Mouse (Mus musculus) stomach, embryonic 14.5 days (tissue): ENCODE data around the gene Trh. TPM values are rescaled to one million over a fixed set of nuclear protein-coding genes. Genes with fewer than 3 reads are reported as not detected.
A peak's percentile ranks its signal among the peaks of the same experiment; 100 is the strongest.

Experiments used
- ATAC-seq: fragments of 200-750 bp; cut with Nextera tagmentation; 2 replicates; pipeline ENCODE4 v1.8.0; 2017; ENCODE audit warnings: low read depth, moderate TSS enrichment; ENCODE audit not compliant: insufficient number of reproducible peaks, insufficient read depth, low FRiP score
- H3K27ac ChIP-seq: fragments of 300-500 bp; sonication (generic); 2 replicates; pipeline ENCODE4 v1.5.1; 2014; ENCODE audit warnings: mild to moderate bottlenecking, low read length, moderate library complexity, mixed read lengths
- H3K27me3 ChIP-seq: fragments of 300-500 bp; sonication (generic); 2 replicates; pipeline ENCODE4 v1.6.1; 2014; ENCODE audit warnings: low read length, control low read depth, mixed read lengths; ENCODE audit not compliant: control insufficient read depth, insufficient read depth
- H3K36me3 ChIP-seq: fragments of 300-500 bp; sonication (generic); 2 replicates; pipeline ENCODE4 v1.6.1; 2014; ENCODE audit warnings: mild to moderate bottlenecking, control low read depth, low read length, moderate library complexity, mixed read lengths; ENCODE audit not compliant: control insufficient read depth, insufficient read depth
- H3K4me1 ChIP-seq: fragments of 300-500 bp; sonication (generic); 2 replicates; pipeline ENCODE4 v1.6.1; 2014; ENCODE audit warnings: low read length, control low read depth, mixed read lengths; ENCODE audit not compliant: control insufficient read depth, insufficient read depth
- H3K4me2 ChIP-seq: fragments of 300-500 bp; sonication (generic); replicated peaks from 2 replicates; pipeline ENCODE4 v1.6.1; 2014; ENCODE audit warnings: low read depth, low read length, control low read depth
- H3K4me3 ChIP-seq: fragments of 300-500 bp; sonication (generic); 2 replicates; pipeline ENCODE4 v1.5.1; 2014; ENCODE audit warnings: low read depth, low read length, control low read depth
- H3K9ac ChIP-seq: fragments of 300-500 bp; sonication (generic); replicated peaks from 2 replicates; pipeline ENCODE4 v1.6.1; 2014; ENCODE audit warnings: low read depth, mild to moderate bottlenecking, control low read depth, low read length, moderate library complexity, mixed read lengths
- H3K9me3 ChIP-seq: fragments of 300-500 bp; sonication (generic); 2 replicates; pipeline ENCODE4 v1.6.1; 2016; ENCODE audit warnings: low read depth, low read length, control low read depth; ENCODE audit not compliant: control insufficient read depth
- WGBS: fragments of 180-500 bp; shearing (Covaris S2); extraction: QIAGEN DNeasy Blood & Tissue Kit; methylation state at CpG from one replicate; pipeline ENCODE4 v1.1.7; 2014; 5-methylcytosine and 5-hydroxymethylcytosine counted together
- polyA plus RNA-seq: library from polyadenylated mRNA; unstranded; fragments of >200 nt; fragmentation: Nextera tagmentation; extraction: Ambion mirVana; gene quantifications from 2 replicates; pipeline ENCODE4 v1.2.1, GENCODE M21; 2014

The Trh gene
- polyA plus RNA-seq = 0.54 and 0.60 TPM in 2 replicates

- ATAC-seq = no peak
- Histone ChIP-seq H3K9ac (no peak within 1 kb of the TSS), H3K4me3 (peak within 1 kb of the TSS; percentile 22; the same call in 1 of the 2 replicates), H3K27ac (no peak within 1 kb of the TSS), H3K9me3 (no peaks in the 10 kb centered on the region), H3K36me3 (no peaks in the 10 kb centered on the region), H3K4me1 (no peaks in the 10 kb centered on the region), H3K4me2 (peak within 1 kb of the TSS; percentile 36), H3K27me3 (peaks cover 3% of the 10 kb centered on the region; the same call in 1 of the 2 replicates)
- WGBS = 1% methylated on average over 31 of the region's 31 CpGs
Observed at GRCm38 (mm10) chr6:92244591-92244990, at the start of gene Trh. Gene Trh (minus strand): TSS chr6:92244650.

GRCm38 (mm10) chr6:92290826-92291225, 46.4 kb upstream of the Trh start:
- no peaks in the 10 kb centered on the region for H3K27me3 ChIP-seq
- H3K9me3 ChIP-seq = no peaks in the 10 kb centered on the region
- 72% methylated on average over 3 of the region's 3 CpGs for WGBS
- no peak overlapping the region for H3K4me3 ChIP-seq
- H3K36me3 ChIP-seq = no peaks in the 10 kb centered on the region
- no peak for ATAC-seq
- H3K4me1 ChIP-seq = no peaks in the 10 kb centered on the region
- H3K27ac ChIP-seq = no peak overlapping the region
- no peak overlapping the region for H3K9ac ChIP-seq
- H3K4me2 ChIP-seq = no peak overlapping the region

DNA sequence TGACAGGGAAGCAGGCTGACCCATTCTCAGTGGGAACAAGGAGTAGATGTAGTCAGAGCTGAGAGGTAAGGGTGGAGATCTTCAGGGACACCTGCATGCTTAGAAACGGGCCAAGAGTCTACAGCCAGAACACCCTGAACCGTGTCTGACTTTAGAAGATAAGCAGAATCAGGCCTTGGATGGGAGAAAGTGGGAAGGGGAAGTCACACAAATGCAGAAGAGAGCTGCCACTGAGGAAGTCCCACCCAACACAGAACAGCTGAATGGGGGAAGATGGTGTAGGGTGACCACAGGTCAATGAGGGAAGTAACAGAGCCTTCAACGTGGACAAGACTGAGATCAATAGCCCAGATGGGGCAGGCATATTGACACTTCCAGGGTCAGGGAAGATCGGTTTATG, 42.4 kb upstream of the Trh start:
- H3K4me2 ChIP-seq = no peak overlapping the region
- H3K4me1 ChIP-seq = no peaks in the 10 kb centered on the region
- no peak overlapping the region for H3K4me3 ChIP-seq
- H3K9ac ChIP-seq = no peak overlapping the region
- H3K27ac ChIP-seq = no peak overlapping the region
- no peaks in the 10 kb centered on the region for H3K9me3 ChIP-seq
- no peaks in the 10 kb centered on the region for H3K27me3 ChIP-seq
- no peaks in the 10 kb centered on the region for H3K36me3 ChIP-seq
- no peak for ATAC-seq
- 45% methylated on average over 4 of the region's 4 CpGs for WGBS

DNA sequence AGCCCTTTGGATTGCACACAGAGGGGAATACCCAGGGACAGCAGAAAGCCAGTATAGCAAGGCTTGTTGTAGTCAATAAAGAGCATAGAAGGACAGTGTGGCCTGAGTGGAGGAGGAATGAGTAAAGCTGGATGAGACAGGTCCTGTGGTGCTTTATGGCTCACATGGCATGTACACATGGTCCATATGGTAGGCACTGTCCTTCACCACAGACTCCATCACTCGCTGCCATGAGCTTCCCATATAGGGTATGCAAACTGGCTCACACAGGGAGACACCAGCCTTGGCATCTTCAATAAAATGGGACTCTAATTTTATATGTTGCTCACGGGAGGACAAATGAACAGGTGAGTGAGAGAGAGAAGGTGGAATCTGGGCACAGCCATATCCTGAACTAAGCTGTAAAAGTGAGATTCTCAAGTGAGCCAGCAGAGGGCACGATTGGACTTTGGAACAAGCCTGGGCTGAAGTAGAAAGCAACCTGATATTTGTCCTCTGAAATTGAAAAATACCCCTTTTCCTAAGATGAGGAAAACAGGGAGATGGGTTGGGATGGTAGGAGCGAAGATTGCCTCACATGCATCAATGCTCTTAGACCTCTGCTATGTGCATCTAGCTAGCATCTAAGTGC, 41.9 kb upstream of the Trh start:
- 0 out of 2 replicates have a peak, but pooled peaks have one; percentile 10 for ATAC-seq
- 30% methylated on average over 4 of the region's 4 CpGs for WGBS

DNA sequence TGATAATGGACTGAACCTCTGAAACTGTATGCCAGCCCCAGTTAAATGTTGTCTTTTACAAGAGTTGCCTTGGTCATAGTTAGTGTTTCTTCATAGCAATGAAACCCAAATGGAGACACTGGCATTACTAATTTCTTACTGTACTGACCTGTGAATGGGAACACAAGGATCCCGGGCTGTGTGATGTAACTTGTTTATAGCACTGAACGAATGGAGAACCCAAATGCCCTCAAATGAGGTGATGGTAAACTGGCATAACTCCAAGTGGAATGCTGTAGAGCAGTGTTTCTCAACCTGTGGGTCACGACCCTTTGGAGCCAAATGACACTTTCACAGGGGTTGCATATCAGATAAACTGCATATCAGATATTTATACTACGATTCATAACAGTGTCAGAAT, 41.1 kb upstream of the Trh start:
- no peak overlapping the region for H3K27ac ChIP-seq
- ATAC-seq = no peak
- 68% methylated on average over 4 of the region's 4 CpGs for WGBS
- H3K9ac ChIP-seq = no peak overlapping the region
- H3K4me2 ChIP-seq = no peak overlapping the region
- H3K9me3 ChIP-seq = no peaks in the 10 kb centered on the region
- H3K4me3 ChIP-seq = no peak overlapping the region
- H3K36me3 ChIP-seq = no peaks in the 10 kb centered on the region
- H3K4me1 ChIP-seq = no peaks in the 10 kb centered on the region
- H3K27me3 ChIP-seq = no peaks in the 10 kb centered on the region

More for the DNA sequence above, 41.9 kb upstream of the Trh start:
- Histone ChIP-seq H3K9me3 (no peaks in the 10 kb centered on the region), H3K4me2 (no peak overlapping the region), H3K36me3 (no peaks in the 10 kb centered on the region), H3K9ac (no peak overlapping the region), H3K27me3 (no peaks in the 10 kb centered on the region), H3K27ac (no peak overlapping the region), H3K4me1 (no peaks in the 10 kb centered on the region), H3K4me3 (no peak overlapping the region)

GRCm38 (mm10) chr6:92277179-92277578, 32.7 kb upstream of the Trh start:
- 78% methylated on average over 1 of the region's 1 CpGs for WGBS
- H3K27me3 ChIP-seq = no peaks in the 10 kb centered on the region
- no peaks in the 10 kb centered on the region for H3K36me3 ChIP-seq

DNA sequence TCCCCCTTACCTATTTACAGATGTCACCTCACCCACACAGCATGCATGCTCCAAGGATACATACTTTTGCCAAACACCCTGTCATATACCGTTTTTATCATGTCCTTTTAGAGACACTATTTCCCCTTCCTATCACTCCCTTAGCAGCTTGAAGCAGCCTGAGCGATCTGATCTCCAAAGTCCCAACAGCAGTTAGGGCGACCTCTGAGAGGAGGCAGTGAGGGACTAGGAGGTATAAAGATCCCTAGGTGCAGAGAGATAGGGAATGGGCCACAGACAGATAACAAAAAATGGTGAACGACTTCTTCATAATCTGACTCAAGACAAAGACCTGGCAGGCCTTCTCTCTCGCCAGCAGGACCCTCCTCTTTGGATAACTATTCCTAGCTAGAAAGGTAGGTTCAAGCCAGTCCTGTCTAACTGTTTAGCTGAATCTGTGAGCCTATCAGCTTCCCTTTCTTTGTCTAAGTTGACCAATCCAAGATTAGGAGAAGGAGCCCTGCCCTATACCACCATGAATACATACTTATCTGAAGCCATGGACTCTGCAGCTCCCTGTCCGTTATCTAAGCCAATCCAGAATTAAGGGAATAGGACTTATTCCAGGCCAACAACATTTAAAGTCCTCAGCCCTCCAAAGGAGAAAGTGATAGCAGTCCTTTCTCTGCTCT, 29.3 kb upstream of the Trh start:
- 77% methylated on average over 6 of the region's 6 CpGs for WGBS
- Histone ChIP-seq H3K9ac (no peak overlapping the region), H3K27ac (no peak overlapping the region), H3K4me2 (no peak overlapping the region), H3K27me3 (no peaks in the 10 kb centered on the region), H3K9me3 (no peaks in the 10 kb centered on the region), H3K4me1 (no peaks in the 10 kb centered on the region), H3K4me3 (no peak overlapping the region), H3K36me3 (no peaks in the 10 kb centered on the region)
- ATAC-seq = no peak

More at GRCm38 (mm10) chr6:92277179-92277578, 32.7 kb upstream of the Trh start:
- Histone ChIP-seq H3K4me3 (no peak overlapping the region), H3K9ac (no peak overlapping the region), H3K27ac (no peak overlapping the region), H3K9me3 (no peaks in the 10 kb centered on the region), H3K4me1 (no peaks in the 10 kb centered on the region), H3K4me2 (no peak overlapping the region)
- no peak for ATAC-seq

DNA sequence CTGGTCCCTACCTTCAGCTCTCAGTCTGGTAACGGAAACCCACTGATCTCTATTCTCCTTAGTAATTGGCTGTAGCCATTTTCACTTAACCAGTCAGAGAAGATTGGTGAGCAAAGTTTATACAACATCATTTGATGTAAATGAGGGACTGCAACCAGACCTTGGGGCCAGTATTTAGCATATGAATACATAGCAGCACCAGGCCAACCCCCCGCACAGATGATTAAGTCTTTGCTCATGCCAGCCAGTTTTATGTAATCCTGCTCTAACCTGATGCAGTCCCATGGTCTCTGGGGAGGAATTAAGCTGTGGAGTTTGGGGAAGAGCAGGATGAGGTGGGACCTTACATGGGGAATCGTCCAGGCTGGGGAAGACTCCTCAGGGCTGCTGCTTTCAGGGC, 28.2 kb upstream of the Trh start:
- Histone ChIP-seq H3K4me2 (no peak overlapping the region), H3K9ac (no peak overlapping the region), H3K36me3 (no peaks in the 10 kb centered on the region), H3K4me1 (no peaks in the 10 kb centered on the region), H3K9me3 (no peaks in the 10 kb centered on the region), H3K27ac (no peak overlapping the region), H3K4me3 (no peak overlapping the region), H3K27me3 (no peaks in the 10 kb centered on the region)
- no peak for ATAC-seq
- WGBS = 67% methylated on average over 3 of the region's 3 CpGs
